Mouse (Mus musculus) thymus, adult 2 months (tissue): ENCODE data around the gene Rln3. TPM values are rescaled to one million over a fixed set of nuclear protein-coding genes. Genes with fewer than 3 reads are reported as not detected.

Experiments used
- DNase-seq: peaks from one replicate; pipeline ENCODE4 v3.0.0; 2021
- H3K27ac ChIP-seq: fragments of 200-500 bp; 2 replicates; pipeline ENCODE4 v1.5.1; 2012; ENCODE audit warnings: low read length, control low read depth; ENCODE audit not compliant: control insufficient read depth, insufficient read depth
- H3K27me3 ChIP-seq: fragments of 200-500 bp; 2 replicates; pipeline ENCODE4 v1.6.1; 2012; ENCODE audit warnings: mild to moderate bottlenecking, low read length, moderate library complexity, mixed read lengths; ENCODE audit not compliant: control insufficient read depth, insufficient read depth
- H3K36me3 ChIP-seq: fragments of 200-500 bp; 2 replicates; pipeline ENCODE4 v1.6.1; 2012; ENCODE audit warnings: mild to moderate bottlenecking, low read length, moderate library complexity; ENCODE audit not compliant: control insufficient read depth, insufficient read depth
- H3K4me1 ChIP-seq: fragments of 200-500 bp; replicated peaks from 2 replicates; pipeline ENCODE4 v1.6.1; 2012; ENCODE audit warnings: low read length; ENCODE audit not compliant: control insufficient read depth, insufficient read depth
- H3K4me3 ChIP-seq: fragments of 200-500 bp; 2 replicates; pipeline ENCODE4 v1.5.1; 2012; ENCODE audit warnings: mild to moderate bottlenecking, low read length, control low read depth, moderate library complexity; ENCODE audit not compliant: control insufficient read depth, insufficient read depth
- CTCF ChIP-seq: fragments of 200-500 bp; IDR thresholded peaks from 2 replicates; pipeline ENCODE4 v1.5.1; 2012; ENCODE audit warnings: mild to moderate bottlenecking, control low read depth, low read length, moderate library complexity, borderline replicate concordance; ENCODE audit not compliant: control insufficient read depth, poor library complexity, insufficient read depth; ENCODE audit errors: extremely low read depth
- POLR2A ChIP-seq: fragments of 200-500 bp; IDR thresholded peaks from 2 replicates; pipeline ENCODE4 v1.6.1; 2012; ENCODE audit warnings: mild to moderate bottlenecking, low read length, control low read depth, moderate library complexity; ENCODE audit not compliant: control insufficient read depth, poor library complexity, insufficient read depth; ENCODE audit errors: extremely low read depth
- WGBS: fragments of 180-500 bp; shearing (Covaris S2); methylation state at CpG from one replicate; pipeline ENCODE4 v1.1.7; 2018; 5-methylcytosine and 5-hydroxymethylcytosine counted together
- polyA plus RNA-seq: library from polyadenylated mRNA; depleted of rRNA; stranded (reverse); fragments of >200 nt; gene quantifications from 2 replicates; pipeline ENCODE4 v1.2.3, GENCODE M21; 2012

Rln3 gene
- polyA plus RNA-seq, 1 experiment = 9.1 TPM

- Histone ChIP-seq H3K36me3 (no peaks in the 10 kb centered on the region), H3K27me3 (no peaks in the 10 kb centered on the region), H3K4me3 (no peak overlapping the region), H3K4me1 (peaks cover 13% of the 10 kb centered on the region), H3K27ac (no peak overlapping the region)
- WGBS = 87% methylated on average over 5 of the region's 5 CpGs
- DNase-seq = no peak
- TF ChIP-seq POLR2A (no peak), CTCF (no peak)
These were observed 25.4 kb upstream of the Rln3 start for GRCm38 (mm10) chr8:84070241-84070640.

GRCm38 (mm10) chr8:84069750-84070149 lies 24.9 kb upstream of the Rln3 start:
- no peak overlapping the region for H3K4me3 ChIP-seq
- H3K27me3 ChIP-seq = no peaks in the 10 kb centered on the region
- TF ChIP-seq POLR2A = no peak
- no peak for TF ChIP-seq CTCF
- no peak for DNase-seq
- peaks cover 16% of the 10 kb centered on the region for H3K4me1 ChIP-seq
- WGBS = 91% methylated on average over 2 of the region's 2 CpGs
- no peaks in the 10 kb centered on the region for H3K36me3 ChIP-seq
- H3K27ac ChIP-seq = no peak overlapping the region

- Histone ChIP-seq H3K4me3 (no peak overlapping the region), H3K36me3 (no peaks in the 10 kb centered on the region), H3K27ac (no peak overlapping the region), H3K4me1 (peaks cover 19% of the 10 kb centered on the region), H3K27me3 (no peaks in the 10 kb centered on the region)
- no peak for TF ChIP-seq CTCF
- no peak for TF ChIP-seq POLR2A
- 93% methylated on average over 1 of the region's 1 CpGs for whole genome bisulfite sequencing
- no peak for DNase-seq
These were observed 24.4 kb upstream of the Rln3 start for GRCm38 (mm10) chr8:84069169-84069568.

- 84% methylated on average over 12 of the region's 12 CpGs for WGBS
- Histone ChIP-seq H3K27me3 (no peaks in the 10 kb centered on the region), H3K27ac (no peak overlapping the region), H3K4me1 (peaks cover 22% of the 10 kb centered on the region), H3K4me3 (no peak overlapping the region), H3K36me3 (no peaks in the 10 kb centered on the region)
- TF ChIP-seq CTCF (no peak), POLR2A (no peak)
- no peak for DNase-seq
These were observed 23.7 kb upstream of the Rln3 start for GRCm38 (mm10) chr8:84068316-84069035.

- Histone ChIP-seq H3K4me3 (no peak overlapping the region), H3K27me3 (no peaks in the 10 kb centered on the region)
These were observed 23.1 kb upstream of the Rln3 start for GRCm38 (mm10) chr8:84067911-84068310.

GRCm38 (mm10) chr8:84067047-84067573 lies 22.3 kb upstream of the Rln3 start:
- Histone ChIP-seq H3K27me3 (no peaks in the 10 kb centered on the region), H3K4me3 (peak overlapping the region; percentile 49), H3K36me3 (no peaks in the 10 kb centered on the region), H3K27ac (peak overlapping the region; percentile 8; the same call in 1 of the 2 replicates), H3K4me1 (peaks cover 18% of the 10 kb centered on the region)
- under 1% methylated on average over 54 of the region's 58 CpGs for WGBS
- peak; percentile 97 for DNase-seq
- peak; percentile 56; the same call in 1 of the 2 replicates for TF ChIP-seq POLR2A
- no peak for TF ChIP-seq CTCF

More at GRCm38 (mm10) chr8:84067911-84068310, 23.1 kb upstream of the Rln3 start:
- TF ChIP-seq CTCF (no peak), POLR2A (no peak)
- DNase-seq = no peak
- H3K4me1 ChIP-seq = peaks cover 18% of the 10 kb centered on the region
- no peaks in the 10 kb centered on the region for H3K36me3 ChIP-seq
- no peak overlapping the region for H3K27ac ChIP-seq
- WGBS = 92% methylated on average over 7 of the region's 7 CpGs

GRCm38 (mm10) chr8:84066291-84066930 lies 21.6 kb upstream of the Rln3 start, which contains the start of gene Rfx1:
Rfx1 (plus strand) TSS chr8:84066834.
- WGBS = under 1% methylated on average over 51 of the region's 51 CpGs

More at GRCm38 (mm10) chr8:84066291-84066930, 21.6 kb upstream of the Rln3 start, which contains the start of gene Rfx1:
- peak within 1 kb of the TSS; percentile 65 for H3K27ac ChIP-seq
- TF ChIP-seq POLR2A (peak; percentile 84), CTCF (no peak)
- peak; percentile 98 for DNase-seq
- H3K4me3 ChIP-seq = peak within 1 kb of the TSS; percentile 55
- no peaks in the 10 kb centered on the region for H3K27me3 ChIP-seq
- peaks cover 18% of the 10 kb centered on the region for H3K4me1 ChIP-seq
- H3K36me3 ChIP-seq = no peaks in the 10 kb centered on the region
